Mouse (Mus musculus) splenic B cell, adult 2 months (primary cell): ENCODE measurements around the gene Sgo2b.
A peak's percentile ranks its signal among the peaks of the same experiment; 100 is the strongest.
"Not testable (repeated sequence)": the region's sequence is repeated elsewhere in the genome, so short reads cannot be mapped to it uniquely, and the experiment has no call there.

ENCODE experiments used
- DNase-seq: peaks from one replicate; pipeline ENCODE4 v3.0.0-alpha.2; 2011; ENCODE audit warnings: low read depth, low spot score
- H3K27me3 ChIP-seq: 2 replicates; pipeline ENCODE4 v1.6.1; 2012; ENCODE audit warnings: mild to moderate bottlenecking, low read length, moderate library complexity, mixed read lengths; ENCODE audit not compliant: control insufficient read depth, poor library complexity, insufficient read depth, severe bottlenecking
- H3K36me3 ChIP-seq: 2 replicates; pipeline ENCODE4 v1.6.1; 2012; ENCODE audit warnings: mild to moderate bottlenecking, low read length, moderate library complexity, mixed read lengths; ENCODE audit not compliant: control insufficient read depth, poor library complexity, insufficient read depth, severe bottlenecking

Sgo2b gene

DNA sequence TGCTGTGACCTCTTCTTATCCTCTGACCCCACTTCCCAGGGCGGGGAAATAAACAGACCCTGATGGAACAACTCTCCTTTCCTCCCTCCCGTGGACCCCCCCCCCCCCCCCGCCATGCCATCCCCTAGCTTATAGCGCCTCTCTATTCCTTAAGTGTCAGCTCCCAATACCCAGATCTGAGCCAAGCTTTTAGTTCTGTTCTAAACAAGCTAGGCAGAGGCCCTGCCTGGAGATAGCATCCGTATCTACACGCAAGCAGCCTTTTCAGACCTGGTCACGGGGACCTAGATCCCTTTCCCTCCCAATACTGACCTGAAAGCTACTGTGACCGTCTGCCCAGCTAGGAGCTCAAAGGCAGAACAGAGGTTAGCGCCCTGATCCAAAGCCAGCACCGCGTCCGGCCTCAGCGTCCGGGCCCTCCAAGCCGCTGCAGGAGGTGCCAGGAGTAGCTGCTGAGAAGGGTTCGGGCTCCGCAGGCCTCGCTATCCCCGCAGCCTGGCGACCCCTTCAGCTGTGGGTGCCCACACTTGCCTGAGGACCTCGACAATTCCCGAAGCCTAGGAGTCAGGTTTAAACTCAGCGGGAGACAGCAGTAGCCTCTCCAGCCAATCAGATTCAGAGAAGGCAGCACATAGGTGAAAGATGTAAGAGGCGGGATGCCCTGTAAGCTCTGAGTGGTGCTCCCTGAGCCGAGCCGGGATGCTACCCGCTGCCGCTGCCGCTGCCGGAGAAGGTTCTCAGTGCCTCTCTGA is at the start of gene Sgo2b:
Gene Sgo2b, minus strand, starts transcription at position 623 of the 752 bp plus-strand sequence.
- DNase-seq, result no peak
- H3K36me3 ChIP-seq, result no peaks in the 10 kb centered on the region

DNA sequence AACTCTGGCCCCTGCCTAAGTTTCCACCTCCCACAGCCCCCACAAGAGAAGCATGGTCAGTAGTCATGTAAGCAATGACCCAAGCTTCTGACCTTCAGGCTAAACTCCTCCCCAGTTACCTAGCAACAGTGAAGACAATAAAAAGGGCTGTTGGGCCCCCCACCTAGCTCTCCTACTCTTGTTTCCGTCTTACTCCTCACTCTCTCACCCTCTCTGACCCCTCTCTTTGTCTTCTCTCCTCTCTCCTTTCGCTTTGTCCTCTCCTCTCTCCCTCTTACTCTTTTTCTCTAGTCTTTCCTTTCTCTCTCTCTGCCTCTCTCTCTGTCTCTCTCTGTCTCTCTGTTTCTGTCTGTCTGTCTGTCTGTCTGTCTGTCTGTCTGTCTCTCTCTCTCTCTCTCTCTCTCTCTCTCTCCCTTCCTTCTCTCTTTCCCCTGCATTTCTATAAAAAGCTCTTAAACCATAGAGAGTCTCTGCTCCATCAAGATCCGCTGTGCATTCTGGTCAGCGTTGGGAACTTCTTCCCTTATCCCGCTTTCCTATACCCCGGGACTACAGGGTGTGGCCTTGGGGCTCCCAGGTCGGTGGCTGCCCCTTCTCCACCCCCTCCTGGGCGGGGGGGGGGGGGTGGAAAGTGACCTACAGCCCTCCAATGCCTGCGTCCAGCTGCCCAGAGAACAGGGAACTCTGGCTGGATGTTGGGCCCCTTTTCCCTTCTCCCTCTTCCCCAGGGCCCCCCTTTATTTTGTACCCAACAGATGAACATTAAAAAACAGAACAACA is 18.8 kb upstream of the Sgo2b start:
- DNase-seq, H3K27me3 ChIP-seq, H3K36me3 ChIP-seq: not testable (repeated sequence)

More for the DNA sequence above, at the start of gene Sgo2b:
- H3K27me3 ChIP-seq, result no peaks in the 10 kb centered on the region

DNA sequence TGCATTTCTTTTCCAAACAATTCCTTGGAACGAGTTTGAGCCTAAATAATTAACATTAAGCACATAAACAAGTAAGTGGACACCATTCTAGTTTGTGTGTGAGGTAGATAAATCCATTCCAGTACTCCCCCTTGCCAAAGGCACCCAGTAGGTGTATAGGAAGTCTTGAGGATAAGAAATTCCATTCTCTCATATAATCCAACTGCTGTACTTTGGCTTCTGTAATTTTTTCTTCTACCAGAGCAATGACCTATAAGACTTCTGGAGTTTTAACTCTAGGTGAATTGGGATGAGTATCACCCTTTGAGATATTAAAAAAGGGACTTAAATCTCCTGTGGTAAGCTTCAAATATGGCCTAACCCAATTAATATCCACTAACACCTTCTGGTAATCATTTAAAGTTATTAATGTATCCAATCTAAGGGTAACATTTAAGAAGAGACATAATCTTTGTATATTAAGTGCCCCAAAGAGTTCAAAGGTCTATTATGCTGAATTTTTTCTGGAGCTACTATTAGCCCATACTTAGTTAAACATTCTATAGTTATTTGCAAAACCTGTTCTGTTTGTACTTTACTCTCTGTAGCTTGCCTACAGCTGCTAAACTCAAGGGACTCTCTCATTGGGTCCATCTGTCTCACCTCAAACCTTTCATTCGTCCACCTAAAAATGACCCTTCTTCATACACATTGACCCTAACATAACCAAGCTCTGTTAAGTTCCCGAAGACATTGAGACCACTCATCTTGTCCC is 9.2 kb upstream of the Sgo2b start:
- no peak for DNase-seq
- Histone ChIP-seq H3K27me3 (no peaks in the 10 kb centered on the region), H3K36me3 (no peaks in the 10 kb centered on the region)

DNA sequence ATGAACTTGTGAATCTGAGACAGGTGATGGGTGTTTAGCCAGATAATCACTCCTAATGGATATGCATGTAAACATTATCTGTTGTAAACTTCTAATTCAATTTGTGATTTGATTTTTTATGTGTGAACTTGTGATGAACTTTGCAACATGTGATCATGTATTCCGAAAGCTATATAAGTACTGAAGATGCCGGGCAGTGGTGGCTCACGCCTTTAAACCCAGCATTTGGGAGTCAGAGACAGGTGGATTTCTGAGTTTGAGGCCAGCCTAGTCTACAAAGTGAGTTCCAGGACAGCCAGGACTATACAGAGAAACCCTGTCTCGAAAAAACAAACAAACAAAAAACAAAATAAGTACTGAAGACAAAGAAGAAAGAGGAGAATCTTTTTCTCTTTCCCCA is 1.8 kb upstream of the Sgo2b start:
- not testable (repeated sequence) for H3K36me3 ChIP-seq, H3K27me3 ChIP-seq, DNase-seq

DNA sequence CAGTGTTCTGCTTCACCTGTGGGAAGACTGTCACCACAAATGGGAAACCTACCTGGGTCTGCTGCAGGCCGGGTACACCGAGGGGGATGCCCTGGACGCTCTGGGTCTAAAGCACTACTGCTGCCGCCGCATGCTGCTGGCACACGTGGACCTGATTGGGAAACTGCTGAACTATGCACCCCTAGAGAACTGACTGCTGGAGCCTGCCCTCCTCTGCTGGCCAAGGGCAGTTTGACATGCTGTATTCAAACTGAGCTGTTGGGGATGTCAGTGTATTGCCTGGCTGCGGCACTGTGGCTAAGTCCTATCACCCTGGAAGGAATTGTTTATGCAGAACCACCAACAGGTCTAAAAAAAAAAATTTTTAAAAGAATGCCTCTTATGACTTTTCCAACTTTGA is 18.9 kb downstream of the Sgo2b start:
- no peaks in the 10 kb centered on the region for H3K36me3 ChIP-seq
- no peak for DNase-seq
- H3K27me3 ChIP-seq, result no peaks in the 10 kb centered on the region

DNA sequence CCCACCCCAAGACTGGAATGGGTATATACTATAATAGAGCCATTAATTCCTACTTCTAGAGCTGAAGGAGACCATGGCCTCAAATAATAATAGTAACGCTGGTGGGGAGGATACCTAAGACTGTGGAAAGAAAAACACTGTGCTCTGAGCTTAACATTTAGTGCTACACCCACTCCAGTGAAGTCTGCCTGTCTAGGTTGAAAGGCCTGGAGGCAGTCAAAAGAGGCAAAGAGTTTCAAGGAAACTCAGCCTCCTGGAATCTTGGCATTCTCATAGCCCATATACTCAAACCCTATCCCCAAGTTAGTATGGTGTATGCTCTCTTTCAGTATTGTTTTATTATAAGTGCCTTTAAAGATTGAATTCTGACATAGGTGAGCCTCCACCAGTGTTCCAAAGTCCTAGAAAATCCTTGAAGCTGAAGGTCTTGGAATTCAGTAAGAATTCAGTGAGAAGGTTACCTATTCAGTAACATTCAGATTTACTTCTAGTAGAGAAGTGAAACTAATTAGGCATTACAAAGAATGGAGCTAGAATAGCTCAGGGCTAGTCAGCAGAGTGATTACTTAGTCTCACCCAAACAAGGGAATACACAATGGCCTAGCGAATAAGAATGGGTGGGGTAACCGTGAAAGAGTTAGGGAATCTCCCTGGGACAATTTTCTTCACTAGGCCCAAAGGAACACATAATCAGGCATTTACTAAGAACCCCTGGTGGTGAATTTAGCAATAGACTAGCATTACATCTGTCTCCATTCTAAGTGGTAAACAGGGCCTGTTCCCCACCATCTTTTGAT is 22.5 kb downstream of the Sgo2b start:
- no peaks in the 10 kb centered on the region for H3K36me3 ChIP-seq
- H3K27me3 ChIP-seq, result no peaks in the 10 kb centered on the region
- DNase-seq, result no peak

DNA sequence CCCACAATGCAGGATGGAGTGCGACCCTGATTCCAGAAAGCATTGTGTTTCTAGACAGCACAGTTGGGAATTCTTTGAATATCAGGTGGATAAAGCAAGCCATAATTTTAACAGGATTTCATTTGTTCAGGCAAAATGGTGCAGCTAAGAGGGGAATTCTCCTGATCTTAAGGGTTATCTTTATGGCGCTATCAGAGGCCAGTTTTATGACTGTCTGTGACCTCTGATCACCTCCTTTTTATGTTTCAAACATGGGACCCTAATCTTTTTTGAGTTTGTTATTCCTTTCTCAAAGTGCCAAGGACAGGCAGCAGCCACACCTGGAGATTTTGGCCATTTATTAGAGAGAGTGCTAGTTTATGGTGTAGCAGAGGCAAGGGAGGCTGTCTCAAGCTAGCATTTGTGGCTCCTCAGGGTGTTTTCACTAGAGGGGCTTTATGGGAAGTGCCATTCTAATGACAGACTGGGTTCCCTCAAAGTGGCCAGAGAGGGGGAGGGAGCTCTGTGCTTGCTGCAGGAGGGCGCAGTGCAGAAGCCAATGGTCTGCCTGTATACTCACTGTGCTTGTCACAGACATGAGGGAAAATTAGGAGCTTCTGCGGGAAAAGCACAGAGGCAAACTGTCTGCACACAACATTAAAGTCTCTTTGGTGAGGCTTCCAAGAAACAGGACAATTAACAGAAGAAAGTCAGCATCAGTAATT is 30.6 kb downstream of the Sgo2b start:
- Histone ChIP-seq H3K27me3 (no peaks in the 10 kb centered on the region), H3K36me3 (no peaks in the 10 kb centered on the region)
- no peak for DNase-seq

DNA sequence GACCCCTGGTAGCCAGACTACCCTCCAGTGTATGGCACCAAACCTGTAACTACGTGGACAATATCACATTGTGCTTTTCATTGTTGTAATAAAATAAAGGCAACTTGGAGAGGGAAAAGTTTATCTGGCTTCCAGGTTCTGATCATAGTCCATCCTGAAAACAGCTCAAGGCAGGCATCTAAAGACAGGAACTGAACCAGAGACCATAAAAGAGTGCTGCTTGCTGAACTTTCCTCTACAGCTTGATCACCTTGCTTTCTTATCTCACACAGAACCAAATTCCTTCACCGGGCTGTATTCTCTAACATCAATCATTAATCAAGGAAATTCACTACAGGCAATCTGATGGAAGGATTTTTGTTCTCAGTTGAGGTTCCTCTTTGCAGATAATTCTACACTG is 57.0 kb downstream of the Sgo2b start:
- no peak for DNase-seq
- no peaks in the 10 kb centered on the region for H3K36me3 ChIP-seq
- H3K27me3 ChIP-seq, result no peaks in the 10 kb centered on the region

DNA sequence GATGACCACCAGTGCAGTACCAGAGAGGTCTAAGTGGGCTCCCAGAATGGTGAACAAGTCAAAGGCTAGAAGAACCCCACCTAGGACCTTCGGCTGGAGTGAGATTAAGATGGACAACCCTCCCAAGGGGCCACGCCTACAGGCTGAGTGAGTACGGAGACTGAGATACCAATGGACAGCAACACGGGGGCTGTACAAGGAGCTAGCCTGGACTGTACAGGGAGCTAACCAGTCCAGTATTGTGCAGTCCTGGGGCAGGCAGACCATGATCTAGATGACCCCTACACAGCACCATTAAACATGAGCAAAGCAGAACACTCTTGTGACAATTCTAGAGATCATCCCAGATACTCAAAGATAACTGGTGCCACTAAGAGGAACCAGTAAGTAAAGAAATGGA is 73.7 kb downstream of the Sgo2b start:
- no peak for DNase-seq
- no peaks in the 10 kb centered on the region for H3K27me3 ChIP-seq
- no peaks in the 10 kb centered on the region for H3K36me3 ChIP-seq

DNA sequence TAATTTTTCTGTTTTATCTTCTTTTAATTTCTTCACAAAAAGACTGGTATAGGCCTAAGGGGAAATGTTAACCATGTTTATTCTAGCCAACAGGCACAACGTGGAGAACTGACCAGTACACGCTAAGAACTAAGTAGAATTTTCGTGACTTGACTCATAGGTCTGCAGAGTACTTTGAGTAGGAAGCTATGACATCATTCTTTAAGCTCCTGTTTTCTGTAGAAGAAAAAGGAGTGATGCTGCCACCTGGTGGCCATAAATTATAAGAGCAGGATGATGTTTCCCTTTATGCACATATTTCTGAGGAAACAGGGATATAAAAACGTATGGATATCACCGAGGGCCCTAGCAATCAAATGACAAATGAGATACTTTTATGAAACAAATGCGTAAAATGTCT is 74.7 kb downstream of the Sgo2b start:
- H3K36me3 ChIP-seq, result no peaks in the 10 kb centered on the region
- no peaks in the 10 kb centered on the region for H3K27me3 ChIP-seq
- peak; percentile 11 for DNase-seq

DNA sequence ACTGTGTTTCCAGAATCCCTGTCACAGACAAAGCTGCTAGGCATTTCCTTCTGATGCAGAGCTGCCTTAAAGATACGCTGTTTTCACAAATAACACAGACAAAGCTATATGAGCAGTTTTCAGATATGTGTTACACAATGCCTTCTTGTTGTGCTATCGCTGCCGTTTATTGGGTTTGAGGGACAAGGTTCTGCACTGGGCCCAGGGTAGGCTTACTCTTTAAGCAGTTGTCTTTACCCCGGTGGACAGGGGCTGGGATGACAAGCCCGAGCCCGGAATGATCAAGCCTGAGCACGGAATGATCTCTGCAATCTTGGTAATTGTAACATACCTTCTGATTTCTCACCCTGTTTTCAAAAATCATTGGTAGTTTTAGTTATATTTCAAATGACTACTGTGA is 75.1 kb downstream of the Sgo2b start:
- DNase-seq, result no peak
- H3K36me3 ChIP-seq, result no peaks in the 10 kb centered on the region
- no peaks in the 10 kb centered on the region for H3K27me3 ChIP-seq
